Mouse (Mus musculus) hindbrain, embryonic 15.5 days (tissue): ENCODE measurements at regions not wholly inside any gene's neighbourhood (a gene's known extent, or its start where the extent isn't known, plus 50 kb on each side); places are given as distances from the start of the nearest gene placed in this dataset.
A peak's percentile ranks its signal among the peaks of the same experiment; 100 is the strongest.

Source experiments
- ATAC-seq: fragments of 200-750 bp; cut with Nextera tagmentation; 2 replicates; pipeline ENCODE4 v1.8.0; 2017; ENCODE audit warnings: low read depth, moderate number of reproducible peaks, moderate TSS enrichment; ENCODE audit not compliant: low FRiP score
- H3K27ac ChIP-seq: fragments of 300-500 bp; sonication (generic); replicated peaks from 2 replicates; pipeline ENCODE4 v1.5.1; 2015; ENCODE audit warnings: mild to moderate bottlenecking, inconsistent platforms
- H3K27me3 ChIP-seq: fragments of 300-500 bp; sonication (generic); 2 replicates; pipeline ENCODE4 v1.6.1; 2015; ENCODE audit warnings: control low read depth, inconsistent platforms
- H3K36me3 ChIP-seq: fragments of 300-500 bp; sonication (generic); 2 replicates; pipeline ENCODE4 v1.6.1; 2015; ENCODE audit warnings: control low read depth, inconsistent platforms
- H3K4me1 ChIP-seq: fragments of 300-500 bp; sonication (generic); replicated peaks from 2 replicates; pipeline ENCODE4 v1.6.1; 2015; ENCODE audit warnings: control low read depth, inconsistent platforms
- H3K4me2 ChIP-seq: fragments of 300-500 bp; sonication (generic); 2 replicates; pipeline ENCODE4 v1.6.1; 2015; ENCODE audit warnings: moderate library complexity, mild to moderate bottlenecking, inconsistent platforms
- H3K4me3 ChIP-seq: fragments of 300-500 bp; sonication (generic); 2 replicates; pipeline ENCODE4 v1.5.1; 2015; ENCODE audit warnings: mild to moderate bottlenecking, inconsistent platforms
- H3K9ac ChIP-seq: fragments of 300-500 bp; sonication (generic); 2 replicates; pipeline ENCODE4 v1.6.1; 2015; ENCODE audit warnings: inconsistent platforms
- H3K9me3 ChIP-seq: fragments of 300-500 bp; sonication (generic); 2 replicates; pipeline ENCODE4 v1.6.1; 2016; ENCODE audit warnings: control low read depth, inconsistent platforms
- WGBS: fragments of 180-500 bp; shearing (Covaris S2); methylation state at CpG from one replicate; pipeline ENCODE4 v1.1.7; 2015; 5-methylcytosine and 5-hydroxymethylcytosine counted together

- Histone ChIP-seq H3K36me3 (no peaks in the 10 kb centered on the region), H3K27me3 (no peaks in the 10 kb centered on the region), H3K4me2 (no peak overlapping the region), H3K4me1 (no peaks in the 10 kb centered on the region), H3K27ac (no peak overlapping the region), H3K4me3 (no peak overlapping the region), H3K9ac (no peak overlapping the region), H3K9me3 (no peaks in the 10 kb centered on the region)
- no peak for ATAC-seq
- 95% methylated on average over 5 of the region's 5 CpGs for WGBS
Observed at GRCm38 (mm10) chr5:102295564-102295963, 185.6 kb upstream of the Arhgap24 start.

- Histone ChIP-seq H3K9me3 (no peaks in the 10 kb centered on the region), H3K27ac (no peak overlapping the region), H3K36me3 (no peaks in the 10 kb centered on the region), H3K4me1 (no peaks in the 10 kb centered on the region), H3K9ac (no peak overlapping the region), H3K27me3 (no peaks in the 10 kb centered on the region), H3K4me3 (no peak overlapping the region), H3K4me2 (no peak overlapping the region)
- ATAC-seq = no peak
Observed at GRCm38 (mm10) chr5:102306309-102306708, 174.9 kb upstream of the Arhgap24 start.

- no peak overlapping the region for H3K4me3 ChIP-seq
Observed at GRCm38 (mm10) chr5:102306718-102307117, 174.5 kb upstream of the Arhgap24 start.

GRCm38 (mm10) chr5:102311570-102311969 is 169.6 kb upstream of the Arhgap24 start:
- no peaks in the 10 kb centered on the region for H3K36me3 ChIP-seq
- H3K4me3 ChIP-seq = no peak overlapping the region
- no peak overlapping the region for H3K27ac ChIP-seq
- ATAC-seq = no peak
- H3K4me2 ChIP-seq = no peak overlapping the region
- no peaks in the 10 kb centered on the region for H3K9me3 ChIP-seq
- H3K27me3 ChIP-seq = no peaks in the 10 kb centered on the region
- H3K4me1 ChIP-seq = no peaks in the 10 kb centered on the region
- H3K9ac ChIP-seq = no peak overlapping the region

More at GRCm38 (mm10) chr5:102306718-102307117, 174.5 kb upstream of the Arhgap24 start:
- Histone ChIP-seq H3K4me2 (no peak overlapping the region), H3K9ac (no peak overlapping the region), H3K4me1 (no peaks in the 10 kb centered on the region), H3K9me3 (no peaks in the 10 kb centered on the region), H3K36me3 (no peaks in the 10 kb centered on the region), H3K27ac (no peak overlapping the region), H3K27me3 (no peaks in the 10 kb centered on the region)
- ATAC-seq = no peak
- 76% methylated on average over 3 of the region's 3 CpGs for WGBS

- peak; percentile 45; the same call in 1 of the 2 replicates for ATAC-seq
- Histone ChIP-seq H3K9me3 (no peaks in the 10 kb centered on the region), H3K4me2 (no peak overlapping the region), H3K4me1 (no peaks in the 10 kb centered on the region), H3K9ac (no peak overlapping the region), H3K36me3 (no peaks in the 10 kb centered on the region), H3K27me3 (no peaks in the 10 kb centered on the region), H3K27ac (0 out of 2 replicates have a peak overlapping the region, but pooled peaks have one; percentile 20), H3K4me3 (no peak overlapping the region)
- 41% methylated on average over 2 of the region's 2 CpGs for WGBS
Observed at GRCm38 (mm10) chr5:102328197-102328784, 152.9 kb upstream of the Arhgap24 start.

- Histone ChIP-seq H3K9me3 (no peaks in the 10 kb centered on the region), H3K4me2 (no peak overlapping the region), H3K36me3 (no peaks in the 10 kb centered on the region), H3K9ac (no peak overlapping the region), H3K27ac (no peak overlapping the region), H3K4me3 (no peak overlapping the region), H3K4me1 (peaks cover 7% of the 10 kb centered on the region; the same call in 1 of the 2 replicates), H3K27me3 (no peaks in the 10 kb centered on the region)
- WGBS = 46% methylated on average over 5 of the region's 5 CpGs
- ATAC-seq = no peak
Observed at GRCm38 (mm10) chr5:102333894-102334293, 147.3 kb upstream of the Arhgap24 start.

GRCm38 (mm10) chr5:102334442-102335197 is 146.6 kb upstream of the Arhgap24 start:
- Histone ChIP-seq H3K4me1 (peaks cover 7% of the 10 kb centered on the region; the same call in 1 of the 2 replicates), H3K4me3 (no peak overlapping the region), H3K27ac (peak overlapping the region; percentile 59; the same call in 1 of the 2 replicates), H3K4me2 (no peak overlapping the region), H3K9ac (no peak overlapping the region), H3K9me3 (no peaks in the 10 kb centered on the region), H3K36me3 (no peaks in the 10 kb centered on the region), H3K27me3 (no peaks in the 10 kb centered on the region)
- ATAC-seq = no peak
- WGBS = 60% methylated on average over 13 of the region's 13 CpGs

GRCm38 (mm10) chr5:102366481-102366880 is 114.7 kb upstream of the Arhgap24 start:
- H3K4me1 ChIP-seq = no peaks in the 10 kb centered on the region
- no peak overlapping the region for H3K4me2 ChIP-seq
- no peak overlapping the region for H3K4me3 ChIP-seq
- H3K9me3 ChIP-seq = no peaks in the 10 kb centered on the region
- no peak overlapping the region; the same call in 1 of the 2 replicates for H3K27ac ChIP-seq
- no peaks in the 10 kb centered on the region for H3K36me3 ChIP-seq
- no peaks in the 10 kb centered on the region for H3K27me3 ChIP-seq
- WGBS = 68% methylated on average over 3 of the region's 3 CpGs
- H3K9ac ChIP-seq = no peak overlapping the region
- peak; percentile 74; the same call in 1 of the 2 replicates for ATAC-seq

- Histone ChIP-seq H3K27ac (no peak overlapping the region), H3K36me3 (no peaks in the 10 kb centered on the region), H3K4me3 (no peak overlapping the region), H3K9me3 (no peaks in the 10 kb centered on the region), H3K4me2 (no peak overlapping the region), H3K27me3 (no peaks in the 10 kb centered on the region), H3K4me1 (peaks cover 4% of the 10 kb centered on the region), H3K9ac (no peak overlapping the region)
- WGBS = 80% methylated on average over 6 of the region's 6 CpGs
- peak; percentile 88 for ATAC-seq
Observed at GRCm38 (mm10) chr5:102373309-102373971, 107.8 kb upstream of the Arhgap24 start.

GRCm38 (mm10) chr5:102373972-102374755 is 107.0 kb upstream of the Arhgap24 start:
- peaks cover 4% of the 10 kb centered on the region for H3K4me1 ChIP-seq
- no peak overlapping the region for H3K4me3 ChIP-seq
- no peak overlapping the region for H3K9ac ChIP-seq
- 60% methylated on average over 11 of the region's 11 CpGs for WGBS
- H3K9me3 ChIP-seq = no peaks in the 10 kb centered on the region
- H3K4me2 ChIP-seq = no peak overlapping the region
- ATAC-seq = peak; percentile 48; the same call in 1 of the 2 replicates
- 0 out of 2 replicates have a peak overlapping the region, but pooled peaks have one; percentile 25 for H3K27ac ChIP-seq
- H3K27me3 ChIP-seq = no peaks in the 10 kb centered on the region
- no peaks in the 10 kb centered on the region for H3K36me3 ChIP-seq

- Histone ChIP-seq H3K9ac (no peak overlapping the region), H3K4me2 (no peak overlapping the region), H3K27ac (no peak overlapping the region), H3K4me1 (peaks cover 9% of the 10 kb centered on the region), H3K36me3 (no peaks in the 10 kb centered on the region), H3K9me3 (no peaks in the 10 kb centered on the region), H3K4me3 (no peak overlapping the region), H3K27me3 (no peaks in the 10 kb centered on the region)
- ATAC-seq = no peak
- WGBS = 92% methylated on average over 2 of the region's 2 CpGs
Observed at GRCm38 (mm10) chr5:102375339-102375738, 105.9 kb upstream of the Arhgap24 start.
